Mouse (Mus musculus) C2C12 (cell line): ENCODE measurements around the gene Spata4. TPM values are rescaled to one million over a fixed set of nuclear protein-coding genes. Genes with fewer than 3 reads are reported as not detected.

Source experiments
- H3K27me3 ChIP-seq: one replicate; pipeline ENCODE4 v1.6.1; 2011; ENCODE audit not compliant: control insufficient read depth, insufficient read depth, insufficient read length
- H3K36me3 ChIP-seq: one replicate; pipeline ENCODE4 v1.6.1; 2011; ENCODE audit not compliant: control insufficient read depth, insufficient read depth
- H3K4me3 ChIP-seq: one replicate; pipeline ENCODE4 v1.5.1; 2011; ENCODE audit warnings: mild to moderate bottlenecking, control low read depth; ENCODE audit not compliant: poor library complexity, insufficient read depth, severe bottlenecking
- H3K79me2 ChIP-seq: one replicate; pipeline ENCODE4 v1.6.1; 2011; ENCODE audit not compliant: control insufficient read depth, insufficient read depth
- H3K79me3 ChIP-seq: one replicate; pipeline ENCODE4 v1.6.1; 2011; ENCODE audit warnings: low read depth, control low read depth
- H3ac ChIP-seq: one replicate; pipeline ENCODE3; 2011; ENCODE audit warnings: low read depth; ENCODE audit not compliant: control insufficient read depth, insufficient read length
- CEBPB ChIP-seq: IDR thresholded peaks from one replicate; pipeline ENCODE4 v1.6.1; 2011; ENCODE audit warnings: low read depth, mild to moderate bottlenecking, control low read depth, moderate library complexity
- CTCF ChIP-seq: IDR thresholded peaks from one replicate; pipeline ENCODE4 v1.5.1; 2011; ENCODE audit not compliant: control insufficient read depth, insufficient read depth, insufficient read length
- FOSL1 ChIP-seq: IDR thresholded peaks from one replicate; pipeline ENCODE4 v1.8.0; 2011; ENCODE audit warnings: mild to moderate bottlenecking, low read length; ENCODE audit not compliant: poor library complexity, insufficient read depth, severe bottlenecking
- MAX ChIP-seq: IDR thresholded peaks from one replicate; pipeline ENCODE4 v1.6.1; 2011; ENCODE audit warnings: mild to moderate bottlenecking, control low read depth
- MYOD1 ChIP-seq: IDR thresholded peaks from one replicate; pipeline ENCODE4 v1.6.1; 2011; ENCODE audit warnings: low read depth; ENCODE audit not compliant: control insufficient read depth, insufficient read length
- MYOG ChIP-seq: IDR thresholded peaks from one replicate; pipeline ENCODE4 v1.6.1; 2011; ENCODE audit not compliant: control insufficient read depth, insufficient read length; ENCODE audit errors: extremely low read depth
- USF1 ChIP-seq: IDR thresholded peaks from one replicate; pipeline ENCODE4 v1.6.1; 2011; ENCODE audit warnings: low read depth, mild to moderate bottlenecking, control low read depth, moderate library complexity
- polyA plus RNA-seq: library from polyadenylated mRNA; unstranded; fragments of >200 nt; fragmentation: generic; extraction: Trizol; gene quantifications from one replicate; pipeline ENCODE4 v1.2.1, GENCODE M21; 2012; ENCODE audit warnings: missing spikeins

The Spata4 gene
- polyA plus RNA-seq, 1 experiment, result not detected

GRCm38 (mm10) chr8:54570618-54571609, 29.7 kb upstream of the Spata4 start:
- TF ChIP-seq MAX, result no peak
- TF ChIP-seq USF1, result no peak
- TF ChIP-seq FOSL1, result no peak
- no peak for TF ChIP-seq MYOG
- no peak for TF ChIP-seq CTCF
- TF ChIP-seq MYOD1, result no peak
- TF ChIP-seq CEBPB, result no peak
- Histone ChIP-seq H3K79me3 (peaks cover 43% of the 10 kb centered on the region), H3ac (no peak overlapping the region), H3K4me3 (no peak overlapping the region), H3K27me3 (no peaks in the 10 kb centered on the region), H3K79me2 (peaks cover 86% of the 10 kb centered on the region), H3K36me3 (peaks cover 5% of the 10 kb centered on the region)

- Histone ChIP-seq H3K4me3 (no peak overlapping the region), H3K36me3 (peaks cover 53% of the 10 kb centered on the region), H3K79me3 (peaks cover 11% of the 10 kb centered on the region), H3ac (no peak overlapping the region), H3K27me3 (no peaks in the 10 kb centered on the region), H3K79me2 (peaks cover 38% of the 10 kb centered on the region)
- TF ChIP-seq MYOG (no peak), MAX (no peak)
These were observed 19.1 kb upstream of the Spata4 start for GRCm38 (mm10) chr8:54581436-54581835.

DNA sequence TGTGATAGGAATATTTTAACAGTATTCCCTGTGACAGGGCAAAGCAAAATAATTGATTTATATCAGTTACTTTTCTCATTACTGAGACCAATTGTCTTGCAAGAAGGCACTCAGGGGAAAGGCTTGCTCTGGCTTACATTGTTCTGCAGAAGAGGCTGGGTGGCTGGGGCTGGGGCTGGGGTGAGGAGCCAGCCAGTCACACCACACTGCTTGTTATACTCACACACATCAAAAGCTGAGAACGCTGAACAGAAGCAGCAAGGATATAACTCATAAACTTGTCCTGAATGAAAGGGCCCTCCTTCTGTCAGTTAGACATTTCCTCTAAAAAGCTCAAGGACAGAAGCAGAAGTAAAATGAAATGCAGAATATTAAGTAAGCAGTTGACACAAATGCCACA, 17.7 kb upstream of the Spata4 start:
- H3K79me3 ChIP-seq, result peaks cover 8% of the 10 kb centered on the region
- H3K27me3 ChIP-seq, result no peaks in the 10 kb centered on the region
- H3K4me3 ChIP-seq, result no peak overlapping the region
- no peak overlapping the region for H3ac ChIP-seq
- H3K79me2 ChIP-seq, result peaks cover 24% of the 10 kb centered on the region
- TF ChIP-seq FOSL1 (no peak), MAX (no peak), CEBPB (no peak), CTCF (no peak), MYOG (no peak), USF1 (no peak), MYOD1 (no peak)
- peaks cover 67% of the 10 kb centered on the region for H3K36me3 ChIP-seq

DNA sequence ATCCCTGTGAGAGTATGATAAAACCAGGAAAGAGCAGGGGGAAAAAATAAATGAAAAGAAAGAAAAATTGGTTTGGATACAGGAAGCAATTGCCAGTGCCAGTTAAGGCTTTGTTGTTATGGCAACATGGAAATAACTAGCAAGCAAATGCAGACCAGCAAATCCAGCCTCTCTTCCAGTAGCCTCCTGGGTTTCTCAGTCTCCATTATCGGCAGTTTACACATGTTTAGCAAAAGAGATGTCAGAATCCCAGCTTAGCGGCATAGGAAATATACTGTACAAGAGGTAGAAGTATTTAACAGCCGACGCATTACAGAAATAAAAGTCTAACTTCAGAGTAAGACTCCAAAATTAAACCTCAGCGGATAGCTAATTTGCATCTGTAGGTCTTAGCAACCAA, 5.9 kb upstream of the Spata4 start:
- no peaks in the 10 kb centered on the region for H3K27me3 ChIP-seq
- H3K4me3 ChIP-seq, result no peak overlapping the region
- H3K36me3 ChIP-seq, result no peaks in the 10 kb centered on the region
- TF ChIP-seq FOSL1, result no peak
- TF ChIP-seq MAX, result no peak
- no peak for TF ChIP-seq MYOG
- TF ChIP-seq MYOD1, result no peak
- TF ChIP-seq CEBPB, result no peak
- no peak for TF ChIP-seq CTCF
- no peak for TF ChIP-seq USF1
- no peak overlapping the region for H3ac ChIP-seq
- H3K79me3 ChIP-seq, result no peaks in the 10 kb centered on the region
- no peaks in the 10 kb centered on the region for H3K79me2 ChIP-seq

DNA sequence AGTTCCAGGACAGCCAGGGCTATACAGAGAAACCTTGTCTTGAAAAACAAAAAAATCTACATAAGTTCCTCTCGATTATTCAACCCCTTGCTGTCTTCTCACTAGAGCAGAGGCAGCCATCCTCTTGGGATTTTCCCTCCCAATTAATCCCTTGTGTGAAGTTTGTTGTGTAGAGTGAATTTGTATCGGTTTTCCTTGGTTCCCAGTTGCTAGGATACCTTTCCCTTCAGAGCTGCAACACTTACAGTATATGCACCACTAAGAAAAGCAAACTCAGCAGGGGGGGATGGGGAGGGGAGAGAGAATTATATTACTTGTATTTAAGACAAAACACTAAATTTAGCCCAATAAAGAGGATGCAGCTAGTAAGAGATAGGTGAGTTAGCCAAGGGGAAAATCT, 4.5 kb upstream of the Spata4 start:
- Histone ChIP-seq H3K79me2 (no peaks in the 10 kb centered on the region), H3K27me3 (no peaks in the 10 kb centered on the region), H3K79me3 (no peaks in the 10 kb centered on the region), H3K4me3 (no peak overlapping the region), H3ac (no peak overlapping the region), H3K36me3 (no peaks in the 10 kb centered on the region)
- TF ChIP-seq MYOG (no peak), MAX (no peak), MYOD1 (no peak), FOSL1 (no peak), USF1 (no peak), CTCF (no peak)

- Histone ChIP-seq H3K79me3 (no peaks in the 10 kb centered on the region), H3K36me3 (no peaks in the 10 kb centered on the region), H3ac (no peak overlapping the region), H3K79me2 (no peaks in the 10 kb centered on the region), H3K4me3 (no peak overlapping the region), H3K27me3 (no peaks in the 10 kb centered on the region)
- no peak for TF ChIP-seq USF1
These were observed 3.6 kb upstream of the Spata4 start for GRCm38 (mm10) chr8:54596940-54597339.

DNA sequence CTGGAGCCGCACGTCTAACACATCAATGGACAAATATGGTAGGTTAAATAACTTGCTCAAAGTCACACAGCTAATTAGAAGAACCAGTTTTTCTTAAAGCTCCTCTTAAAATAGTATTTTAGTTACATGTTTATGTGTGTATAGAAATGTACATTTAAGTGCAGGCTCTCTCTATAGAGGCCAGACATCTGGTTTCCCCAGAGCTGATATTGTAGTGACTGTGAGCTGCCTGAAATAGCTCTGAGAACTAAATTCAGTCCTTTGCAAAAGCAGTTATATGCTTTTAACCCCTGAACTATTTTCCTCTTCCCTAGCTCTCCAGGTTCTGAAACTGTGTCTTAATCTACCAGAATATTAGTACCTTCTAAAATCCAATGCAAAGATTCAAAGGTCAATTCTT, 3.2 kb upstream of the Spata4 start:
- TF ChIP-seq MYOD1, result no peak
- no peak for TF ChIP-seq MAX
- TF ChIP-seq MYOG, result no peak
- TF ChIP-seq FOSL1, result no peak
- TF ChIP-seq CTCF, result no peak
- TF ChIP-seq CEBPB, result no peak
- no peak for TF ChIP-seq USF1
- Histone ChIP-seq H3K4me3 (no peak overlapping the region), H3ac (no peak overlapping the region), H3K36me3 (no peaks in the 10 kb centered on the region), H3K27me3 (no peaks in the 10 kb centered on the region), H3K79me2 (no peaks in the 10 kb centered on the region), H3K79me3 (no peaks in the 10 kb centered on the region)
